Mouse (Mus musculus) mouse trophoblast stem cell (cell line): ENCODE measurements around the gene Tmem147.
"Not testable (repeated sequence)": the region's sequence is repeated elsewhere in the genome, so short reads cannot be mapped to it uniquely, and the experiment has no call there.

Experiments used
- in situ Hi-C, 2 experiments: fragments of 300-500 bp; cut with MseI, MboI; formaldehyde crosslinking; loops; 2 replicates in 1 of 2; 3 replicates in 1 of 2; pipeline ENCODE4 v1.15.1; 2025

Tmem147 gene

DNA sequence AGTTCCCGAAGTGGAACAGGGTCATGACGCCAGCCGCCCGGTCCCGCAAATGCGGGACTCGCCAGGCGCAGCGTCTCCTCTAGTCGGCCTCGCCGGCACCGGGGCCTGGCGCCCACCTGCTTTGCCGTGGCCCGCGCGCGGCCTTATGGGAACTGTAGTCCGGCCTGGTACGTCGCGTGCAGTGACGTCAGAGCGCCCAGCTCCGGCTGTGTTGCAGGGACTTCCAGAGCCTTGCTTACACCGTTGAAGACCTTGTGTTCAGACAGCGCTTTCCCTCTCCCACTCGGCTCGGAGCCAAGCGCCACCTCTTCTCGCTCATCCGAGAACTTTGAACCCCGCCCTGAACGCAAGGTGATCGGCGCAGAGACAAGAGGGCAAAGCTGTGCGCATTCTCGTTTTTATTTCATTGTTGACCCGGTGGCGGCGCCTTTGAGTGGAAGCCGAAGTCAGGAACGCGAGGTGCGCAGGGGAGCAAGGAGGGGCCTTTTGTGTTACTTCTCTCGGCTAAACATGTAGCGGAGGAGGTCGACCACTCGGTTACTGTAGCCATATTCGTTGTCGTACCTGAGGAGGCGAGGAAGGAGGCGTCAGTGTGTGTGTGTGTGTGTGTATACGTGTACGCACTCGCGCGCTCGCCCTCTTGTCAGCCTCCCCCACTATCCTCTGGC lies at the start of gene Tmem147:
Gene Tmem147 (minus strand): TSS at position 145 of the 668 bp plus-strand sequence.
- in situ Hi-C loops, result no loop called here

DNA sequence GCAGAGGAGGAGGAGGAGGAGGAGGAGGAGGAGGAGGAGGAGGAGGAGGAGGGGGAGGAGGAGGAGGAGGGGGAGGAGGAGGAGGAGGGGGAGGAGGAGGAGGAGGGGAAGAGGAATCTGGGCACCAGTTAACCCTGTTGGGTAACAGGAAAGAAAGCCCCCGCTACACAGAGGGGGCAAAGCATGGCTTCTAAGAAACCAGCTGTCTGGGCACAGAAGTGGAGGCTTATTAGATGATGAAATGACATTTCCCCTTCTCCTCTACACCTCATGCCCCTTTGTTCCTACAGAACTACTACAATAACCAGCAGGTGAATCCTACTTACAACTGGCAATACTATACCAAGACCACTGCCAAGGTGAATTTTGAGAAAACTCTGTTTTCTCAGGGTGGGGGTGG lies 48.6 kb upstream of the Tmem147 start:
- in situ Hi-C loops, result no loop called here

DNA sequence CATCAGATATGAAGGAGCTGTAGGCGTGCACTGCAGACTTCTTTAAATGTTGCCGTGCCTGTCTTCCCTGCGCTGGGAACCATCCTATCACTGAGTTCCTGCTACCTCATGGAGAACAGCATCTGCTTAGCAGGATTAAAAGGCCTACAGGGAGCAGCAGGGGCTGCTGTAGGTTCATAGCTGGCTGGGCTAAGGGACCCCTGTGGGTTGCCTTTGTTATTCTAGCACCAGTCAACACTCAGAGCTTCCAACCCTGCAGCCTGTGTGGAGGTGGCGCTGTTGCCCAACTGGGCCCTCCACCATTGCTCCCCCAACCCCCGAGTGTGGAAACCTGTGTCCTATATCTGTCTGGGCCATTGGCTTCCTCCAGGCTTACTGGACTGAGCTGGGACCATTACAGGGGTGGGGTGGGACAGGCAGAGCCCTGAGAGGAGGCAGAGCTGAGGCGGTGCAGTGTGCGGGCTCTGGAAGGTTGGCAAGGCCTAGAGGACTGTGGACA lies 47.8 kb upstream of the Tmem147 start:
- in situ Hi-C loops, result no loop called here

DNA sequence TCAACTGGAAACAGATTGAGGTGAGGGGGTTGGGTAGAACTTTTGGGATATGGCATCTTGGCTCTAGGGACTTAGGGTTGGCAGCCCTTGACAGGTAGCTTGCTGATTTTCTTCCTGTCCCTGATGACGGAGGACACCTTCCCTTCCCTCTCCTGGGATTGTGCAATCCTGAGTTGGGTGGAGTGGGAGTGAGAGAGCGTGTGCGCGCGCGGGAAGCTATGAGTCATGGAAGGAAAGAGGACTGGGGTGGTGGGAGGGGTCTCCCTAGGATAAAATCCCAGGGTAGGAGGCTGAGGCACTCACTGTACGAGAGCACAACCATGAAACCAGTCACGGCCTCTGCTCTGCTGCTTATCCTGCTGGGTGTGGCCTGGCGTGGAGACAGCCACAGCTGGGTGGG lies 46.8 kb upstream of the Tmem147 start:
- in situ Hi-C loops, result no loop called here

DNA sequence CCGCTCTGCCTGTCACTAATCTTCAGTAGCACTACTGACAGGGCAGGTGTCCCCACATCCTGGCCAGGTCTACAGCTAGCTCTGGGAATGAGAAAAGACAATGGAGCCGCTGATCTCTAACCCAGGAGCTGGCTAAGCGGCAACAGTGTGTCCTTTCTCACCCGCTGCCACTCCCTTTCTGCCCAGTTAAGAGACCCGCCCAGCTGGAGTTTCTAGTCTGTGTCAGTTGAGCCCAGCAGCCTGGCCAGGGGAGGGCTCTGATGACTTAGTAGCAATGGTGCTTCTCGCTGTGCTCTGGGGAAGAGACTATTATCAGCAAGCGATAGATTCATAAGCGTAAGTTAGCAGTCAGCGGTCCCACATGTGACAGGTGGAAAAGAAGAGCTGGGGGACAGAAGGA lies 39.9 kb upstream of the Tmem147 start:
- in situ Hi-C loops, result no loop called here

DNA sequence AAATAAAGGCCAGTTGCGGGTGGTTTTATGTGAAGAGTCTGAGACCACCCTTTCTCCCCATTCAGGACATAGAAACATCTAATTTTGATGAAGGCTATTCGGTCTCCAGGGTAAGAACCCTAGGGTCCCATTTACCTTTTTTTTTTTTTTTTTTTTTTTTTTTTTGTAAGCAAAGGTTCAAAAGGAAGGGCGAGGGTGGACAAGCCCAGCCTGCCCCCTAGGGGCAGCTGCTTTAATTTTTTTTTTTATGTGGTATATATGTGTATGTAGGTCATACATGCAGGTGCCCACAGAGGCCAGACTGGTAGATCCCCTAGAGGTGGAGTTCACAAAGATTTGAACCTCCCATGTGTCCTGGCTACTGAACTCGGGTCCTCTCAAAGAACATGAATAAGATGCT lies 37.1 kb upstream of the Tmem147 start:
- in situ Hi-C loops, result no loop called here

DNA sequence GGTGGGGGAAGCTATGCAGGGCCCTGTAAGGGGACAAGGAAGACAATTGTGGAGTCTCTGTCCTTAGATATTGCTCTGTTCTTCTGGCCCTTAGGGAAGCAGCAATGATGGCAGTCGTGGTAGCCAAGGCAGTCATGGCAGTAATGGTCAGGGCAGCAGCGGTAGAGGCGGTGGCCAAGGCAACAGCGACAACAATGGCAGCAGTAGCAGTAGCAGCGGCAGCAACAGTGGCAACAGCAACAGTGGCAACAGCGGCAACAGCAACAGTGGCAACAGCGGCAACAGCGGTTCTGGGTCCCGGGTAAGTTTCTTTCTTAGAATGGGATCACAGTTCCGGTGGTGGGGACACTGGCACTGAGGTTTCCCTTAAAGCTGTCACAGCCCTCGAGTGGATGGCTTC lies 35.8 kb upstream of the Tmem147 start:
- in situ Hi-C loops, result no loop called here

DNA sequence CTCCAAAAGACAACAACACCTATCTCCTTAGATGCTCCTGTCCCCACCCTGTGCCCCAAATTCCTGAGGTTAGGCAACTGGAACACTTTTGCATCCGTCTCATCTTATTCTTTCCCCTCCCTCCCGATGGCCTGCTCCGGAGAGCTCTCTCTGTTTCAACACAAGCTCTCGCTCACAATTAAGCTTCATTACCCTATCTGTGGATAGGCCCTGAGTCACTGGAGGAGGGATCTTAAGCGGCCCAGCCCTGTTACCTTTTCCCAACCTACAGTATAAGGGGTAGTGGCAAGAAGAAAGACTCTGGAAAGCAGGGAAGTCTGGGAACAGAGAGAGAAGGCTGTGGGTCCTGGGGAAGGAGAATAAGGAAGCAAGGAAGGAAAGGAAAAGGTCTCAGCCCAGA lies 34.1 kb upstream of the Tmem147 start, which contains the start of gene Dmkn:
Gene Dmkn (plus strand): TSS at position 301 of the 400 bp plus-strand sequence.
- in situ Hi-C loops, result no loop called here

DNA sequence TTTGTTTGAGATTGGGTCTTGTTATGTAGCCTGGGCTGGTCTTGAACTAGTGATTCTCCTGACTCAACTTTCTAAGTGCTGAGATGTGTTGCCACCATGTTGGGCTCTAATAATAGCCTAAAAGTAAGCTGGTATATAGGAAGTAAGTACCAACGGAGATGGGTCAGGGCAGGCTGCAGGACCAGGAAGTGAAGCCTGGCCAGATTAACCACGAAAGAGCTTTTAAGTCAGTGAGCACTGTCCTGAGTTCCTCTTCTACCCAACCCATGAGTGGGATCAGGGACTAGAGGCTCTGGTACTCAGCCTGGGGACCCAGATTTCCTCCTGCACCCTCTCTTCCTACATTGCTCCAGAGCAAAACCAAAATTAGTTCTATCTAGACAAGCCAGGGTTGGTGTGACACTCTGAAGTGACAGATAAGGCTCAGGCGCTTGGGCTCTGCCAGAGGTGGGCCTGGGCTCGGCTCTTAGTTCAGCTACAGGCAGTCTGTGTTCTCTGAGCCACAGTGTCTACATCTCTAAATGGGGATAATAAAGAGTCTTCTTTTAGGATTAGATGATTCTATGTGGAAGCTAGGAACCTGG lies 32.5 kb upstream of the Tmem147 start:
- in situ Hi-C loops, result no loop called here

DNA sequence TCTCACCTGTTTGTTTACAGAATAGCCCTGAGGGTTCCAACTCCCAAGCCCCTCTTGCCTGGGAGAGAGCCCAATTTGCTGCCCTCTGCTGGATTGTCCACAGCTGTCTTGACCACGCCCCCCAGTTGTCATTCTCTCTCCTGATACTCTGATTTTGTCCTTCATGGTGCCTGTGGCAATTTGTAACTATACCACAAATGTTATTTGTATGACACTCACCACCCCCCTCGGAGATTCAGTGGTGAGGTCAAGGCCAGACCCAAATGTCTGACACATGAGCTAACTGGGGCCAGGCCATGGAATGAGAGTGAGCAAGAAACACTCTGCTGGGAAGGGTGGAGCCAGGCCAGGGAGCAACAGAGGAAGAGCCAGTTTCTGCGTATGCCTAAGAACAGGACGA lies 29.5 kb upstream of the Tmem147 start:
- in situ Hi-C loops, result no loop called here

DNA sequence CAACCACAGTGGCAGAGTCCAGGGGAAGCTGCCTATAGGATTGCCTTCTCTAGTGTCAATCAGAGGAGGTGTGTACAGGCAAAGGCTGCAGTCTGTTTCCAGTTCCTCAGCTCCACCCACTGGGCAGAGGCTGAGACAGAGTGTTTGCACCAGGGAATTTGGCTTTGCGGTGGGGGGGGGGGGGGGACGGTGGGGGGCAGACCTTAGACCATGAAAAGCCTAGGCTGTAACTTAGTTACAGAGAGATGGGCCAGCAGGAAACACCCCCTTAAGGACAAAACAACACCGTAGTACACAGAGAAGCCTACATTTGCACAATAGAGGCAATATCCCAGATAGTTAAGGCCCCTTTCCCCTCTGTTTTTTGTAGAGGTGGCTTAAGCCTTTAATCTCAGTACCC lies 27.7 kb upstream of the Tmem147 start:
- in situ Hi-C loops, result no loop called here

DNA sequence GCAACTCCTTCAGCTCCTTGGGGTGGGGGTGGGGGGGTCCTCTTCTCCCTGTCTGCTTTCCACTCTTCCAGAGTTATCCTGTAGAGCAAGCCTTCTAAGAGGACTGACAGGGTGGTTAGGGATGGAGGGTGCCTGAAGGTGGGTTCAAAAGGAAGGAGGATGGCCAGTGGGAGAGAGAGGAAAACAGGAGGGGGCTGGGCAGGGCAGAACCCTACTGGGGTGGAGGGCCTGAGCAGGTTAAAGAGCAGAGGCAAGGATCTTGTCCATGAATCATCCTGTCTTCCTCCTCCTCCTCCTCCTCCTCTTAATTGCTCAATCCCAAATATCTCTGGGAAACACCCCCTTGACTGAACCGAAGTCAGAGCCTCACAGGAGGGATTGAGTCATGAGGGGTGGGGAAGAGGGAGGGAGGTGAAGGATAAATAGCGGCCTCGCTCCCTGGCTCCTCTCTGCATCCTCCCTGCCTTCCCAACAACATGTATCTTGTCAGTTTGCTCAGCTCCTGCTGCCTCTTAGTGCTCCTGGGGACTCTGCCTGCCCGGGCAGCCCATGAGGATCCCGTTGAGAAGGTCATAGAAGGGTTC lies 21.8 kb upstream of the Tmem147 start, which contains the start of gene Sbsn:
Gene Sbsn (plus strand): TSS at position 386 of the 584 bp plus-strand sequence.
- in situ Hi-C loops, result no loop called here

DNA sequence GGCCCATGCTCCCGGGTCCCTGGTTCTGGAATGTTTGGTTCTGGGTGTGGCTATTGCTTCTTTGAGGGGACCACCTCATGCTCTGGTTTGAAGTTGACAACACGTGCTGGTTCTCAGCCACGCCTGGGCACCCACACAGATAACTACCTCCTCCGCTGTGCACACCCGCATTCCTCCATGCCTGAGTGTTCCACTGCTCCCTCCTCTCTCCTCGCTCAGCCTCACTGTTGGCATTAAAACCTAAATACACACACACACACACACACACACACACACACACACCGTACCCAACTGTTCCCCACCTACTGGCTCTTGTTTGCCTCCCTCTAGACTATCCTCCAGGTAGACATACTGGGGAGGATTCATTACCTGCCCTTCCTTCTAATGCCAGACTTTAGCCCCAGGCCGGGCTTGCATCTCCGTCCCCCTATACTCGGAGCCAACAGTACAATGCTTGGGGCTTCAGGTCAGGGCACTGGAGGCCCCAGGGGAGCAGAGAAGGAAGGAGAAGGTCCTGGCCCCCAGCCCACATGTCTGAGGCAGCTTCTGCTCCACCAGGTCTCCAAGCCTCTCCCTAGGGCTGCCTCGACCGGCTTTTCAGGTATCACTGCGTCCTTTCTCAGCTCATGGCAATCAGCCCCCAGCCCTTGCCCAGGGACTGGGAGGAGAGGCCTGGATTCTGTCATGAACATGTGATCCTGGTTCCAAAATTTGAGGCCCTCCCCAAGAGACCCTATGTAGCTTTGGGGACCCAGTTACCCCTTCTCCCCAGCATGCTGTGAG lies 20.7 kb upstream of the Tmem147 start:
- in situ Hi-C loops, result no loop called here

DNA sequence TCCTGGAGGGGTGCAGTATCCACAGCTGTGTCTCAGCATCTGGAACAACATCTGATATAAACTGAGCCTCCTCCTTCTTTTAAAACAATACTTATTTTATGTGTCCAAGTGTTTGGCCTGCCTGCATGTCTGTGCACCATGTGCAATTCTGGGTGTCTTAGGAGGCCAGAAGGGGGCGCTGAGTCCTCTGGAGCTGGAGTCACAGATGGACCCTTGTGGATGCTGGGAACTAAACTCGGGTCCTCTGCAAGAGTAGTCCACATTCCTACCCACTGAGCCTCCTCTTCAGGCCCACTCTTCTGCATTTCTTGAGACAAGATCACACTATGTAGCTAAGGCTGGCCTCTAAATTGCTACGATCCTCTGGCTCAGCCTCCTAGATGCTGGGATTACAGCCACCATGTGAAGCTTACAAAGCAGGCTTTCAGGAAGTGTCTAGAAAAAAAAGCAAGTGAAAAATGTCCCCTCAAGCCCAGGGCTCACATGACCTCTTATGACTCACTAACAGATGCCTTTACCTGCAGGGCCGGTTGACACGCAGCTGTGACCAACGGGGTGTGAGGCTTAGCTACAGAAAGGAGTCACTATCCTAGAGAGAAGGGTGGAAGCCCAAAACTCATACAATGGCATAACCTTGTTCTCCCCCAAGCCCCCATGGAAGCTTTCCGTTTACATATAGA lies 18.3 kb upstream of the Tmem147 start:
- in situ Hi-C loops, result no loop called here

DNA sequence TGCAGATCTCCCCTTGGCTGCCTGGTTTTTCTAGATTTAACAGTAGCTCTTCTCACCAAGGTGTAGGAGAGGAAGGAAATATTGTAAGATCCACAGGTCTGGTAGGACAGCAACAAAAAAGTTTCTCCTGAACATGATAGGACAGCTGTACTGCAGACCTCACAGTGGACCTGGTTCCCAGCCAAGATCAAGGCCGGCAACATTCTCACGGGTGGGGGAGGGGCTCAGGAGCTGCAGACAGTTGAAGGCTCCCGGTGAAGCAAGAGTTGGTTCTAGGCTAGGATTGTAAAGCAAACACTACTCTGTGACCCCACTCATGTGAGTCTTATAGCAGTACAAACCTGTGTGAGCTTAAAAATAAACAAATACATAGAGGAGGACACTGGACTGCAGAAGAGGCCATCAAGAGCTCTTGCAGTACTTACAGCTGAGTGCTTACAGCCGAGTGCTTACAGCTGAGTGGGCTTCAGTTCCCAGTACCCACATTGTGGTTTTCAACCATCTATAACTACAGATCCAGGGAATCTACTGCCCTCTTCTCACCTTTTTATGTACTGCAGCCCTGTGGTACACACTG lies 14.8 kb upstream of the Tmem147 start:
- in situ Hi-C loops, result no loop called here

DNA sequence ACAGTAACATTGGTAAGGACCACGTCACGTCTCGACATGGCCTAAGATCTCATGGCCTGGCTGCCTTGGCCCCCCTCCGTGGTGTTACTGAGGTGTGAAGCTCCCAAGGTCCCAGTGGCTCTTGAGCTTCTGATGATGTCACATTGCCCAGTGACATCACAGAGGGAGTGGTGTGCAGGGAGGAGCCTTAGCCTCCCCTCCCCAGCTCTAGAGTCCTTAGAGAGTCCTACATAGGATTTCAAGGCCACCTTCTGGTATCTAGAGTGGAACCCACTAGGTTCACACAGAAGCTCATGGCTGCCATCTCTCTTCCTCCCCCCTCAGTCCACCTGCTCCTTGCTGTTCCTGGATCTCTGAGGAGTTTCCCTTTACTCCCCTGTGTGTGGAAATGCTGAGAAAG lies 14.3 kb upstream of the Tmem147 start, which contains the start of gene Gapdhs:
Gene Gapdhs (minus strand): TSS at position 65 of the 400 bp plus-strand sequence.
- in situ Hi-C loops, result not testable (repeated sequence)

DNA sequence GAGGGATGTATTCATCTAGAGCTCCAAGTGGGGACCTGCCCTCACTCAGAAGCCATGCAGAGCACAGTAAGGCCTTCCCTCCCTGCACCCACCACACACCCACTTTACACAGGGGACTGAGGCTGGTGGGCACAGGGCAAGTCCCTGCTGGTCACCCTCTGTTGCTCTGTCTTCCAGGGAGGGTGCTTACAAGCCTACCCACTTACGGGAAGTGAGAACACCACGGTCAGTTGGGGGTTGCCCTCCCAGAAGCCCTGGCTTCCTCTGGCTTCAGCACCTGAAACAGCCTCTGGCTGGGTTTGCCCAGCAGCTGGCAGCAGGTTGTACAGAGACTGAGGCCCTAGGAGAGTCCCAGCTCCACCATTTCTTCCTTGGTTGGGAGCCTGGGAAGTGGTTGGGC lies 13.2 kb upstream of the Tmem147 start:
- in situ Hi-C loops, result not testable (repeated sequence)

DNA sequence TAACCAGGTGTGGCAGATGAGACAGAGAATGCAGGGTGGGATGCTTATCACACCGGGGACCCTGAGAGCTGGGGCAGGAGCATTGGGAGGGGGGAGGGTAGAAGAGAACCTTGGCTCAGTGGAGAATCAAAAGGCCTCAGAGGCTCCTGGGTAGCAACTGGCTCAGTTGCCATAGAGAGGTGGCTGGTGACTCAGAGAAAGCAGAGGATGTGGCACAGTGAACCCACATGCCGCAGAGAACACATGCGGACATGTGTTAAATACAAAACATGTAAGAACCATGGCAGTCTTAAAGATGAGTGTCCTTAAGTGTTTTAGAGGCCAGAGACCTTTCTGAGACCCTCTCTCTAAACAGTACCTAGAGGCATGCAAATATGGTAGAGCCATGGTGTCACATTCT lies 6.9 kb upstream of the Tmem147 start:
- in situ Hi-C loops, result no loop called here

DNA sequence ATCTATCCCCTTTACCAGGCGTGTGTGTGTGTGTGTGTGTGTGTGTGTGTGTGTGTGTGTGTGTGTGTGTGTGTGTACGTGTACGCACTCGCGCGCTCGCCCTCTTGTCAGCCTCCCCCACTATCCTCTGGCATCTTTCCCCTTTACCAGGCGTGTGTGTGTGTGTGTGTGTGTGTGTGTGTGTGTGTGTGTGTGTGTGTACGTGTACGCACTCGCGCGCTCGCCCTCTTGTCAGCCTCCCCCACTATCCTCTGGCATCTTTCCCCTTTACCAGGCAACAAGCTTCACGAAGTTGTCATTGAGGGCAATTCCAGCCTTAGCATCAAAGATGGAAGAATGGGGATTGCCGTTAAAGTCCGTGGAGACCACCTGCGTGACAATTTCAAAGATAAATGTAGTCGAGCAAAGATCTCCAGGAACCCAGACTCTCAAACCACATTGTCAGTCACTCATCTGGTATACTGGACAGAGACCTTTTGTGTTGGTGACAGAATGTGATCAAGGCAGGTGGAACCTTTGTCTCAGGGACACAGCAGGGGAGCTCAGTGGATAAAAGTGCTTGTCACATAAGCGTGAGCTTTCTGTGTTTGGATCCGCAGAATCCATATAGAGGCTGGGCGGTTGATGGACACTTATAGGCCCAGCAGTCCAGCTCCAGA lies 853 bp upstream of the Tmem147 start:
- in situ Hi-C loops, result not testable (repeated sequence)

DNA sequence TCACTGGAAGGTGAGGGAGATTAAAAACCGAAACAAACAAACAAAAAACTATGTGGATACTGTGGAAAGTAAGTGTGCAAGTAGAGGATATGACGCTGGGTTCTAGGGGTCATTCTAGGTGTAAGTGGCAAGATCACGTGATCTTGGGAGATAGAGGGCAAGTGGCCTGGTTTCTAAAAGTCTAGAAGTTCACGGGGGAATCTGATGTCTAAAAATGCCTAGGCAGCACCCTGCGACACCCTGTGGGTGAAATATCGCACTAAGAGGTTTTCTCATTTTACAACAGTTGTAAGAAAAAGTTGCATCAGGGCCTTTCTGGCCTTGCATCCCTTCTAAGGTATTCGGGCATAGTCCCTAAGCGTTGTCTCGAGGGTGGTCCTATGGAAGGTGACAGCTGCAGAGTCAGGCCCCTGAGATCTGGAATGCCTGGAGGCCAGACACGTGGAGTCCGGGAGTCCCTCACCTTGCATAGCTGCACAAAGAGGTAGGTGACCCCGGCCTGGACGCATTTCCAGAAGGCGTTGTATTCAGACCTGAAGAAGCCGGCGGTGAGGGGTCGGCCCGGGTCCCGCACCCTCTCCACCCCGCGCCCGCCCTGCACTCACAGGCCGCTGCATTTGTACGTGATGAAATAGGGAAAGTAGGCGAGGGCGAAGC lies 473 bp downstream of the Tmem147 start:
- in situ Hi-C loops, result no loop called here
